Mouse (Mus musculus): ENCODE results near the gene Zfand3. TPM values are rescaled to one million over a fixed set of nuclear protein-coding genes. Genes with fewer than 3 reads are reported as not detected.

Gene Zfand3
- polyA plus RNA-seq, 1 experiment from 2014 or later: 59.5 TPM

DNA sequence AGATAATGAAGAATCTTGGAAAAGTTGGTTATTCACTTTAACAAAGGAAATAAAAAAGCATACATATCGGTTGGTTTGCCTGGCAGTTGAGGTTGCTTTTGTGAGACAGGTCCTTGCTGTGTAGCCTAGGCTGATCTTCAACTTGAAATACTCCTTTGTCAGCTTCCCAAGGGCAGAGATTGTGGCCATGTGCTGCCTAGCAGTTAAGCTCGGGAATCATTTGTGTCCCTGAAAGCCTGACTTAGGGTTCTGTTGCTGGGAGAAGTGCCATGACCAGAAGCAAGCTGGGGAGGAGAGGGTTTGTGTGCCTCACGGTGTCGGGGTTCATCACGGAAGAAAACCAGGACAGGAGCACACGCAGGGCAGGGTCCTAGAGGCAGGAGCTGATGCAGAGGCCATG is 143.8 kb downstream of the Zfand3 start:
- Histone ChIP-seq H3K36me3 (ENCODE audit: control insufficient read depth, insufficient read depth, low read length) (no peaks in the 10 kb centered on the region), H3K27ac (ENCODE audit: low read depth, low read length) (no peak overlapping the region), H3K4me2 (ENCODE audit: low read length) (no peak overlapping the region), H3K4me3 (ENCODE audit: low read depth, low read length) (no peak overlapping the region), H3K4me1 (ENCODE audit: control insufficient read depth, insufficient read depth, low read length) (peaks cover 39% of the 10 kb centered on the region), H3K27me3 (replicated peaks; ENCODE audit: control insufficient read depth, insufficient read depth, low read length) (no peaks in the 10 kb centered on the region), H3K9ac (ENCODE audit: low read length) (no peak overlapping the region), H3K9me3 (replicated peaks; ENCODE audit: control insufficient read depth, low read length) (no peaks in the 10 kb centered on the region)
- no peak for DNase-seq (ENCODE audit: low spot score)
- WGBS: 73% methylated on average over 6 of the region's 6 CpGs
- ATAC-seq: no peak

- H3K4me2 ChIP-seq (ENCODE audit: low read length): no peak overlapping the region
- peak; percentile 53 for DNase-seq (ENCODE audit: low spot score)
- H3K36me3 ChIP-seq (ENCODE audit: control insufficient read depth, insufficient read depth, low read length): no peaks in the 10 kb centered on the region
- 50% methylated on average over 6 of the region's 6 CpGs for WGBS
- peaks cover 42% of the 10 kb centered on the region for H3K4me1 ChIP-seq (ENCODE audit: control insufficient read depth, insufficient read depth, low read length)
- H3K27ac ChIP-seq (ENCODE audit: low read depth, low read length): no peak overlapping the region
- H3K9me3 ChIP-seq (replicated peaks; ENCODE audit: control insufficient read depth, low read length): no peaks in the 10 kb centered on the region
- no peaks in the 10 kb centered on the region for H3K27me3 ChIP-seq (replicated peaks; ENCODE audit: control insufficient read depth, insufficient read depth, low read length)
- H3K9ac ChIP-seq (ENCODE audit: low read length): no peak overlapping the region
- no peak overlapping the region for H3K4me3 ChIP-seq (ENCODE audit: low read depth, low read length)
- ATAC-seq: no peak
Observed at GRCm38 (mm10) chr17:30149911-30150310, 145.4 kb downstream of the Zfand3 start.

DNA sequence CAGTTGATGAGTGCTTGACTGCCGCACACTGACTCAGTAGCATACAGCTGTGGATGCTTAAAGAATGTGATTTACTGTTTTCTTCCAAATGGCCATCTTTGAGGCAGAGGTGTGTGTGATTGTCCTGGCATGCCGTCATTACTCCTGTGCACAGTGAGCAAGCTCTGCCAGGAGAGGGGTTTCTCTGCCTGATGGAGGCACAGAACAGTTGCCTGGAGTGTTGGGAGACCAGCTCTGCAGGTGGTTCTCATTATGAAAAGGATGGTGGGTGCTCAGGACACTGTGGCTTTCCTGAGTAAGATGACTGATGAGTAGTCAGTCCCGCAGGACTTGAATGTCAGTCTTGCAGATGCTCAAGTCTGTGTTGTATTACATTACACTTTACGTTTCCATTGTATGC is 149.6 kb downstream of the Zfand3 start:
- 86% methylated on average over 4 of the region's 4 CpGs for WGBS

DNA sequence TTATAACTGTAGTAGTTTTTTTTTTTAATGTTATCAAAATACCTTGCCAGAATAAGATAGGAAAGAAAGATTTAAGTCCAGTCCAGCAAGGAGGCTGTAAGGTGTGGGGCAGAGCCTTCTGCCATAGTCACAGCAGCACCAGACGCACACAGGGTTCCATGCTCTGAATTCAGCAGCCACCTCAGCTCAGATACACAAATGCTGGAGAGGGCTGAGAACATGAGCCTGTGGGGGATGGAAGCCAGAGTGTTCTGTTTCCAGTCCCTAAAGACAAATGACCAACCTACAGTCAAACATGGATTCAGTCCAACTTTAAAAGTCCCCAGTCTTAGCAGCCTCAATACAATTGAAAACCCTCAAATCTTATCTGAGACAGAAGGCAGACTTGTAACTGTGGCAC is 150.3 kb downstream of the Zfand3 start:
- Histone ChIP-seq H3K4me3 (ENCODE audit: low read depth, low read length) (no peak overlapping the region), H3K9me3 (replicated peaks; ENCODE audit: control insufficient read depth, low read length) (no peaks in the 10 kb centered on the region), H3K27me3 (replicated peaks; ENCODE audit: control insufficient read depth, insufficient read depth, low read length) (no peaks in the 10 kb centered on the region), H3K4me2 (ENCODE audit: low read length) (no peak overlapping the region), H3K9ac (ENCODE audit: low read length) (no peak overlapping the region), H3K36me3 (ENCODE audit: control insufficient read depth, insufficient read depth, low read length) (no peaks in the 10 kb centered on the region), H3K4me1 (ENCODE audit: control insufficient read depth, insufficient read depth, low read length) (peaks cover 13% of the 10 kb centered on the region), H3K27ac (ENCODE audit: low read depth, low read length) (0 out of 2 replicates have a peak overlapping the region, but pooled peaks have one; percentile 27)
- WGBS: 78% methylated on average over 1 of the region's 1 CpGs
- ATAC-seq (no peak), DNase-seq (ENCODE audit: low spot score) (no peak)

More for the DNA sequence above, 149.6 kb downstream of the Zfand3 start:
- Histone ChIP-seq H3K36me3 (ENCODE audit: control insufficient read depth, insufficient read depth, low read length) (no peaks in the 10 kb centered on the region), H3K9ac (ENCODE audit: low read length) (no peak overlapping the region), H3K9me3 (replicated peaks; ENCODE audit: control insufficient read depth, low read length) (no peaks in the 10 kb centered on the region), H3K4me2 (ENCODE audit: low read length) (no peak overlapping the region), H3K4me1 (ENCODE audit: control insufficient read depth, insufficient read depth, low read length) (peaks cover 16% of the 10 kb centered on the region), H3K27ac (ENCODE audit: low read depth, low read length) (no peak overlapping the region), H3K27me3 (replicated peaks; ENCODE audit: control insufficient read depth, insufficient read depth, low read length) (no peaks in the 10 kb centered on the region), H3K4me3 (ENCODE audit: low read depth, low read length) (no peak overlapping the region)
- DNase-seq (ENCODE audit: low spot score) (no peak), ATAC-seq (no peak)

DNA sequence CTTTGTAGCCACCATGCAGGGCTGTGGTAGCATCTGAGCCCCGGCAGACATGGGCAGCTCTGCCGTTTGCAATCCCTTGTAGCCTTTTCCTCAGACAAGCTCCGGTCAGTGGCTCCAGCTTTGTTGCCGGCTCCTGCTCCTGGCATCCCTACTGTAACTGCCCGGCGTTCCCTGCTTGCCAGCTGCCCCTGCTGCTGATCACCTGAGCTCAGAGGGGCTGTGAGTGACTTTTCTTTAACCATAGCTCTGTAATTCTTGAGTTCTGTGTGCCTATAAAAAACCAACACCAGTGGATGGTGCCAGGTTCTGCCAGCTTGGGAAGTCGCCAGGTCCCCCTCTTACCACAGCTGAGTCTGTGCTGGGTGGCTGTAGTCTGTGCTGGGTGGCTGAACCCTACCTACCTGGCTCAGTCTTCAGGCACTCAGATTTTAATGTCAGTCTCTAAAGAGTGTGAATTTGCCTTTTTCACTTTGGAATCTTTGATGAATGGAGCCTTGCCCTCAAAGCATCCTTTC is 150.9 kb downstream of the Zfand3 start:
- Histone ChIP-seq H3K4me3 (ENCODE audit: low read depth, low read length) (no peak overlapping the region), H3K9me3 (replicated peaks; ENCODE audit: control insufficient read depth, low read length) (no peaks in the 10 kb centered on the region), H3K27me3 (replicated peaks; ENCODE audit: control insufficient read depth, insufficient read depth, low read length) (no peaks in the 10 kb centered on the region), H3K4me2 (ENCODE audit: low read length) (no peak overlapping the region), H3K9ac (ENCODE audit: low read length) (no peak overlapping the region), H3K4me1 (ENCODE audit: control insufficient read depth, insufficient read depth, low read length) (peaks cover 12% of the 10 kb centered on the region), H3K36me3 (ENCODE audit: control insufficient read depth, insufficient read depth, low read length) (no peaks in the 10 kb centered on the region), H3K27ac (ENCODE audit: low read depth, low read length) (peak overlapping the region; percentile 27; the same call in 1 of the 2 replicates)
- ATAC-seq (no peak), DNase-seq (ENCODE audit: low spot score) (peak; percentile 22)
- 69% methylated on average over 7 of the region's 7 CpGs for WGBS

DNA sequence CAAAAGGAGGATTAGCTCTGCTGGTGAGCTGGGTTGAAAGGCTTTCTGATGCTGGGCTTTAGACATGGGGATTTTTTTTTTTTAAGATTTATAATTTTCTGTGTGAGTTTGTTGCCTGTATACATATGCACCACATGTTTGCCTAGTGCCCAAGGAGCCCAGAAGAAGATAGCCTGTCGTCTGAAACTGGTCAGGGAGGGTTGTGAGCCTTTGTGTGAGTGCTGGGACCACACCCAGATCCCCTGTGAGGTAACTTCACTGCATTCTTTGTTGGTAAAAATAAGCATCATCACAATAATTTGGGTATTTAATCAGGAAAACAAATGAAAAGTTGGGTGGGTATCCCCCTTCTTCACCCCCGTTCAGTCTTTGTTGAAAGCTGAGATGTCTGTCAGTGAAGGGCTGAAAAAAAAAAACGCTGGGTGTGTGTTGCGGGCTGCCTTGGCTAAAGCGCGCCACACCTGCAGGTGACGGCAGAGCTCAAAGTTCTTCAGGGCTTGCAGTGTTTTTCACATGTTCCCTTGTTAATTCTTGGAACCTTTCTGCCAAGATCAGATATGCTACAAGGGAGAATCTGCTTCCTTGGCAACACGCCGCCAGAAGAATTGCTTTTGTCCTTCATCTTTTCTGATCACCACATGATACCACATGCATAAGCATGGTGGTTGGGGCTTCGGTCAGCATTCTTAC is 154.0 kb downstream of the Zfand3 start:
- DNase-seq (ENCODE audit: low spot score) (peak; percentile 29), ATAC-seq (no peak)
- no peaks in the 10 kb centered on the region for H3K9me3 ChIP-seq (replicated peaks; ENCODE audit: control insufficient read depth, low read length)
- H3K4me2 ChIP-seq (ENCODE audit: low read length): no peak overlapping the region
- H3K27me3 ChIP-seq (replicated peaks; ENCODE audit: control insufficient read depth, insufficient read depth, low read length): no peaks in the 10 kb centered on the region
- no peak overlapping the region for H3K9ac ChIP-seq (ENCODE audit: low read length)
- 73% methylated on average over 10 of the region's 10 CpGs for whole genome bisulfite sequencing
- H3K27ac ChIP-seq (ENCODE audit: low read depth, low read length): no peak overlapping the region
- no peaks in the 10 kb centered on the region for H3K36me3 ChIP-seq (ENCODE audit: control insufficient read depth, insufficient read depth, low read length)
- peaks cover 9% of the 10 kb centered on the region for H3K4me1 ChIP-seq (ENCODE audit: control insufficient read depth, insufficient read depth, low read length)
- H3K4me3 ChIP-seq (ENCODE audit: low read depth, low read length): no peak overlapping the region

DNA sequence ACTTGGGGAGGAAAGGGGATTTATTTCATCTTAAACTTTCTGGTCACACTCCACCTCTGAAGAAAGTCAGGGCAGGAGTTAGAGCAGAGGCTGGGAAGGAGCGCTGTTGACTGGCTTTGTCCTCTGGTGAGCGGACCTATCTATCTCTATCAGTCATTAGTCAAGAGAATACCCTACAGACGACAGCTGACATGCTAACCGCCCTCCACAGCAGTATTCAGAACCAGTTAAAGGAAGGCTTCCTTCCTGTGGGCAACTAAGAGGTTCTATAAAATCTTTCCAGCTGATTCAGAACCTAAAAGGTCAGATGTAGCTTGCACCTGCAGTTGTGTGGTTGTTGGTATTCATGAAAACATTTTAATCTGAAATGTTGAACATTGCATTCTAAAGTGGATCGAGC is 154.8 kb downstream of the Zfand3 start:
- Histone ChIP-seq H3K9ac (ENCODE audit: low read length) (no peak overlapping the region), H3K27me3 (replicated peaks; ENCODE audit: control insufficient read depth, insufficient read depth, low read length) (no peaks in the 10 kb centered on the region), H3K4me1 (ENCODE audit: control insufficient read depth, insufficient read depth, low read length) (peaks cover 6% of the 10 kb centered on the region), H3K9me3 (replicated peaks; ENCODE audit: control insufficient read depth, low read length) (no peaks in the 10 kb centered on the region), H3K36me3 (ENCODE audit: control insufficient read depth, insufficient read depth, low read length) (no peaks in the 10 kb centered on the region), H3K27ac (ENCODE audit: low read depth, low read length) (no peak overlapping the region), H3K4me3 (ENCODE audit: low read depth, low read length) (no peak overlapping the region), H3K4me2 (ENCODE audit: low read length) (no peak overlapping the region)
- 79% methylated on average over 5 of the region's 5 CpGs for WGBS
- DNase-seq (ENCODE audit: low spot score) (no peak), ATAC-seq (no peak)

DNA sequence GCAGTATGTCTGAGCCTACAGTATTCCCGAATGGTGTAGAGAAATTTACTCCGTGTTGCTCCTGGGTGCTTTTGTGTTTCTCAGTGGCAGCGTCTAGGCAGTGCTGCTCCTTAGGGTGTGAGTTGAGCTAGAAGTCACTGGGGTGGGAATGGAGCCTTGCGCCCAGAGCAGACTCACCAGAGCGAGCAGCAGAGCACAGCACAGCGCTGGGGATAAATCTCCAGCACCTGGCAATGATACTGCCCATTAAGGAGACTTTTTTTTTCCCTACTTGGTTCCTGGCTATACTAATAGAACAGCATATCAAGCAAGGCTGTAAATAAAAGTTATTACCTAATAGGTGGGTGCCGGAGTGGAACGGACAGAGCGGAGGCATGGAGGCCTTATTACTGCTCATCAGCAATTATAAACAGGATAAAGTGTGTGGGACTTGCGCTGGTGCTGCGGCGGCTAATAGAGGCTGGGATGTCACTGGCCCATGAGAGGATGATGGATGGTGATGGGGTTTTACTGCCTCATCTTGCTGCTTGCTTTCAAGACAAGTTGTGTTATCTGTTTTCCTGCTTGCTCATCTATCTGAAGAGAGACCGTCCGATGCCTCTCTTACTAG is 156.4 kb downstream of the Zfand3 start:
- no peaks in the 10 kb centered on the region for H3K36me3 ChIP-seq (ENCODE audit: control insufficient read depth, insufficient read depth, low read length)
- H3K27me3 ChIP-seq (replicated peaks; ENCODE audit: control insufficient read depth, insufficient read depth, low read length): no peaks in the 10 kb centered on the region
- ATAC-seq (no peak), DNase-seq (ENCODE audit: low spot score) (no peak)
- H3K4me2 ChIP-seq (ENCODE audit: low read length): no peak overlapping the region
- no peaks in the 10 kb centered on the region; the same call in 1 of the 2 replicates for H3K4me1 ChIP-seq (ENCODE audit: control insufficient read depth, insufficient read depth, low read length)
- WGBS: 93% methylated on average over 14 of the region's 14 CpGs
- H3K4me3 ChIP-seq (ENCODE audit: low read depth, low read length): no peak overlapping the region
- no peaks in the 10 kb centered on the region for H3K9me3 ChIP-seq (replicated peaks; ENCODE audit: control insufficient read depth, low read length)
- no peak overlapping the region for H3K27ac ChIP-seq (ENCODE audit: low read depth, low read length)
- H3K9ac ChIP-seq (ENCODE audit: low read length): no peak overlapping the region

- Histone ChIP-seq H3K9me3 (replicated peaks; ENCODE audit: control insufficient read depth, low read length) (no peaks in the 10 kb centered on the region), H3K4me1 (ENCODE audit: control insufficient read depth, insufficient read depth, low read length) (no peaks in the 10 kb centered on the region; the same call in 1 of the 2 replicates), H3K27me3 (replicated peaks; ENCODE audit: control insufficient read depth, insufficient read depth, low read length) (no peaks in the 10 kb centered on the region), H3K27ac (ENCODE audit: low read depth, low read length) (no peak overlapping the region), H3K36me3 (ENCODE audit: control insufficient read depth, insufficient read depth, low read length) (no peaks in the 10 kb centered on the region), H3K4me3 (ENCODE audit: low read depth, low read length) (no peak overlapping the region), H3K4me2 (ENCODE audit: low read length) (no peak overlapping the region), H3K9ac (ENCODE audit: low read length) (no peak overlapping the region)
- ATAC-seq (no peak), DNase-seq (ENCODE audit: low spot score) (no peak)
- 94% methylated on average over 5 of the region's 5 CpGs for WGBS
Observed at GRCm38 (mm10) chr17:30162983-30163382, 158.4 kb downstream of the Zfand3 start.
